Mouse (Mus musculus): ENCODE results near the gene Nrros.

GRCm38 (mm10) chr16:32114968-32115695 is 50.3 kb downstream of the Nrros start:
- TF ChIP-seq CTCF (IDR thresholded peaks at IDR 0.05; ENCODE audit: borderline replicate concordance, extremely low read depth, insufficient read depth, insufficient read length) (peak; percentile 94), POLR2A (IDR thresholded peaks at IDR 0.05; ENCODE audit: borderline replicate concordance, extremely low read depth, insufficient read depth, insufficient read length, poor library complexity, severe bottlenecking) (no peak)
